Mouse (Mus musculus): ENCODE measurements around the gene Defb6.

The Defb6 gene

GRCm38 (mm10) chr8:19225161-19225560 is at the start of gene Defb6:
TSS of gene Defb6 (plus strand) at chr8:19225478.
- DNase-seq (ENCODE audit: low spot score), result no peak

DNA sequence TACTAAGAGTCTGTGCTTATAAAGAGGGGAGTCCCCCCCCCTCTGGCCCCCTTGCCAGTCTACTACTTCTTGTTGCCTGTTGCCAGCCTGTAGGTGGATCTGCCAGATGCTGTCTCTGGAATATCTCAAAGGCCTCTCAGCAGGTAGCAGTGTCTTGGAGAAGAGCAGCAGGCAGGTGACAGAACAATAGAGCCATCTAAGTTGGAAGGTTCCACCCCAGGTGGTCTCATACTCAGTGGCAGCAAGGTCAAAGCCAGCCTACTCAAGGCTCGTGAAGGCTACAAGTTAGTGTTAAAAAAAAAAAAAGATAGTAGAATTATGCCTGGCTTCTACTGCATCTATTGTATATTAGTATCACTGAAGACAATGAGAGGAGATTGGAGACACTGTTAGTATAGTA is 12.8 kb downstream of the Defb6 start:
- no peak for DNase-seq (ENCODE audit: low spot score)

DNA sequence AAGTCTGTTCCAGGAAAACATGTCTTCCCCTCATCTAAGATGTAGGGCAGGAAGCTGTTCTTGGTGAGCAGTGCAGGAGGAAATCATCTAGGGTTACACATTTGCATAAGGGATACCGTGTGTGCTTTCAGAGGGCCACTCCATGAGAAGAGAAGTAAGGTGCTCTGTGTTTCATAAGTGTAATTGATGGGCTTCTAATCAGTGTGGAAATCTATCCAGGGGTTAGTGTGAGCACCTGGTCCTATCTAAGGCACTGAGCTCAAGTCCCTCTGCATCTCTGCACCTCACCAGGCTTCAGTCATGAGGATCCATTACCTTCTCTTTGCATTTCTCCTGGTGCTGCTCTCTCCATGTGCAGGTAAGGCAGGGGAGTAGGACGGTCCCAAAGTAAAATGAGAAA is 14.3 kb downstream of the Defb6 start, which contains the start of gene Defb46:
Gene Defb46 (plus strand): TSS at position 301 of the 400 bp plus-strand sequence.
- no peak for DNase-seq (ENCODE audit: low spot score)

DNA sequence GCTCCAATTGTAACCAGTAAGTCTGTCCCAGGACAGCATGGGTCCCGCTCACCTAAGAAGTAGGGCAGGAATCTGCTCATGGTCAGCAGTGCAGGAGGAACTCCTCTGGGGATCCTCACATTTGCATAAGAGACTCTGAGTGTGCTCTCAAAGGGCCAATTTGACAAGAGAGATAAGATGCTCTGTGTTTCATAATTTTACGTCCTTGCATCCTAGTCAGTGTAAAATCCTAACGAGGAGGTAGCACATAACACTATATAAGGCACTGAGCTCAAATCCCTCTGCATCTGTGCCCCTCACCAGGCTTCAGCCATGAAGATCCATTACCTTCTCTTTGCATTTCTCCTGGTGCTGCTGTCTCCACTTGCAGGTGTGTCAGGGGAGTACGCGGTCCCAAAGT is 22.0 kb downstream of the Defb6 start, which contains the start of gene Defb5:
Gene Defb5 (plus strand): TSS at position 301 of the 400 bp plus-strand sequence.
- no peak for DNase-seq (ENCODE audit: low spot score)

- DNase-seq (ENCODE audit: low spot score), result no peak
These were observed 32.9 kb downstream of the Defb6 start for GRCm38 (mm10) chr8:19258136-19258535.

DNA sequence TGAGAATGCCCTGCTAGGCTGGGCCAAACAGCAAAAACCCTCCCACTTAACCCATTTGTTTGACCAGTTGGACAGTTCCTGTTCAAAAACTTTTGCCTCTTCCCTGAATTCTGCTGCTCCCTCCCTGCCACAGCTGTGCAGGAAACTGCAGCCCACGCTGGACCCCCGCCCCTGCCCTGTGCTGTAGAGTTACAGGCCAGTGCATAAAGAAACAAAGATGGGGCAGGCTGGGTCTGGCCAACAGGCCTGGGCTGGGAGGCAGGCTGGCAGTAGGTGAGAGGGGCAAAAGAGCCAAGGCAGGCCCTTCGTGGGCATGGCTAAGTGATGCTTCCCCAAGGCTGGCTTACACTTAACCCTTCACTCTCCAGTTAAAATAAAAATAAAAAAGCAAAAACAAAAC is 34.4 kb downstream of the Defb6 start:
- no peak for DNase-seq (ENCODE audit: low spot score)
